Mouse (Mus musculus): ENCODE data around the gene Sptan1.

GRCm38 (mm10) chr2:30077502-30078348, 112.4 kb downstream of the Sptan1 start, which contains the start of gene Pkn3:
- peak; percentile 95 for TF ChIP-seq CTCF (IDR thresholded peaks at IDR 0.05; ENCODE audit: low read depth)
- no peak for TF ChIP-seq EP300 (IDR thresholded peaks at IDR 0.05; ENCODE audit: low read depth)
